Mouse (Mus musculus) lung, postnatal 0 days (tissue): ENCODE results near the gene Zrsr2.

Experiments
- CTCF ChIP-seq: IDR thresholded peaks from 2 replicates; pipeline ENCODE4 v1.5.1; 2016; ENCODE audit warnings: antibody characterized with exemption, mild to moderate bottlenecking
- EP300 ChIP-seq: IDR thresholded peaks from 2 replicates; pipeline ENCODE4 v1.6.1; 2016; ENCODE audit warnings: antibody characterized with exemption, mild to moderate bottlenecking, control low read depth

- TF ChIP-seq EP300 (no peak), CTCF (no peak)
These were observed 23.7 kb upstream of the Zrsr2 start for GRCm38 (mm10) chrX:163982129-163982528.
